Comparison of ENCODE assay signal across 17 mouse cellular contexts in genomic region chr2:27687041-27687440, GRCm38 (mm10). TPM values are rescaled to one million over a fixed set of nuclear protein-coding genes. Genes with fewer than 3 reads are reported as not detected.
DNase-seq lines count a peak whose midpoint lies in the region; ATAC-seq and TF ChIP-seq lines count a peak whose summit lies in the region.
"Had no signal": no experiment of that assay in that cellular context is flagged by ENCODE, and none has a peak within 500 bp of the region (broad histone marks: within the 10 kb centered on the region; RNA-seq: fewer than 3 reads in every experiment).

No protein-coding gene starts in this region.

- H3K79me2 ChIP-seq in heart, adult 2 months (replicated peaks; ENCODE audit: control insufficient read depth, insufficient read depth, low read length), result peaks cover 21% of the 10 kb centered on the region

- no peak for DNase-seq in heart, embryonic 10.5 days (ENCODE audit: low spot score)
- DNase-seq in heart, adult 2 months, result no peak
- DNase-seq in kidney, postnatal 0 days (ENCODE audit: low spot score), result no peak
- peak; percentile 75 for DNase-seq in adipocyte (ENCODE audit: low spot score)
- no peak for DNase-seq in limb, embryonic 14.5 days (ENCODE audit: low spot score)
- DNase-seq: adrenal gland, adult 2 months; cerebellum, adult 2 months; forebrain, postnatal 0 days; heart, postnatal 4 days; lung, postnatal 4 days; thymus, adult 18-20 months had no signal

- TF ChIP-seq EP300 in heart, adult 2 months (IDR thresholded peaks at IDR 0.05; ENCODE audit: insufficient read depth, low read depth, low read length), result no peak

- no peak for TF ChIP-seq CTCF in heart, adult 2 months (IDR thresholded peaks at IDR 0.05)
- peak; percentile 12; the same call in 1 of the 2 replicates for TF ChIP-seq CTCF in kidney, postnatal 0 days (IDR thresholded peaks at IDR 0.05; ENCODE audit: low read depth)

- TF ChIP-seq POLR2A in heart, adult 2 months (IDR thresholded peaks at IDR 0.05; ENCODE audit: insufficient read depth, low read depth, low read length), result no peak
- TF ChIP-seq POLR2A in limb, embryonic 14.5 days (IDR thresholded peaks at IDR 0.05; ENCODE audit: borderline replicate concordance, extremely low read depth, insufficient read depth, insufficient read length), result no peak

- WGBS in heart, embryonic 10.5 days, result 10% methylated on average over 1 of the region's 1 CpGs
- 44% methylated on average over 1 of the region's 1 CpGs for WGBS in heart, adult 2 months
- 70% methylated on average over 1 of the region's 1 CpGs for WGBS in kidney, postnatal 0 days
- 65% methylated on average over 1 of the region's 1 CpGs for WGBS in kidney, embryonic 16.5 days
- 16% methylated on average over 1 of the region's 1 CpGs for WGBS in limb, embryonic 14.5 days

- no peaks in the 10 kb centered on the region for H3K36me3 ChIP-seq in heart, embryonic 10.5 days
- H3K36me3 ChIP-seq in heart, adult 2 months (ENCODE audit: control insufficient read depth, insufficient read depth, low read length), result no peaks in the 10 kb centered on the region
- no peaks in the 10 kb centered on the region for H3K36me3 ChIP-seq in kidney, postnatal 0 days (ENCODE audit: insufficient read depth, low read length)
- no peaks in the 10 kb centered on the region for H3K36me3 ChIP-seq in kidney, embryonic 16.5 days (ENCODE audit: insufficient read depth, low read length)
- no peaks in the 10 kb centered on the region for H3K36me3 ChIP-seq in limb, embryonic 14.5 days (ENCODE audit: control insufficient read depth, insufficient read depth, low read length)
- H3K36me3 ChIP-seq: embryonic facial prominence, embryonic 12.5 days; liver, embryonic 15.5 days had no signal

- no peaks in the 10 kb centered on the region for H3K9me3 ChIP-seq in heart, embryonic 10.5 days
- H3K9me3 ChIP-seq in kidney, postnatal 0 days (replicated peaks; ENCODE audit: low read length), result no peaks in the 10 kb centered on the region
- no peaks in the 10 kb centered on the region for H3K9me3 ChIP-seq in kidney, embryonic 16.5 days (ENCODE audit: low read length)
- no peaks in the 10 kb centered on the region for H3K9me3 ChIP-seq in limb, embryonic 14.5 days (ENCODE audit: control insufficient read depth, low read length)
- H3K9me3 ChIP-seq: embryonic facial prominence, embryonic 12.5 days; liver, embryonic 15.5 days had no signal

- peak overlapping the region; percentile 69; the same call in 1 of the 2 replicates for H3K27ac ChIP-seq in heart, embryonic 10.5 days
- H3K27ac ChIP-seq in heart, adult 2 months, result no peak overlapping the region; the same call in 1 of the 2 replicates
- H3K27ac ChIP-seq in kidney, postnatal 0 days, result no peak overlapping the region
- H3K27ac ChIP-seq in kidney, embryonic 16.5 days (ENCODE audit: low read length), result no peak overlapping the region
- H3K27ac ChIP-seq in limb, embryonic 14.5 days (replicated peaks; ENCODE audit: low read depth, low read length), result 0 out of 2 replicates have a peak overlapping the region, but pooled peaks have one; percentile 26
- H3K27ac ChIP-seq: embryonic facial prominence, embryonic 12.5 days; liver, embryonic 15.5 days had no signal

- intact Hi-C loops in heart, adult 2 months (cut with DNase I), result no loop called here

- H3K9ac ChIP-seq in heart, adult 2 months (ENCODE audit: low read depth, low read length), result no peak overlapping the region
- H3K9ac ChIP-seq in kidney, postnatal 0 days (ENCODE audit: low read depth, low read length), result no peak overlapping the region
- no peak overlapping the region for H3K9ac ChIP-seq in kidney, embryonic 16.5 days (replicated peaks; ENCODE audit: low read length)
- H3K9ac ChIP-seq in limb, embryonic 14.5 days (ENCODE audit: low read depth, low read length, severe bottlenecking), result 0 out of 2 replicates have a peak overlapping the region, but pooled peaks have one; percentile 28
- H3K9ac ChIP-seq: embryonic facial prominence, embryonic 12.5 days; forebrain, postnatal 0 days; liver, embryonic 15.5 days had no signal

- H3K4me3 ChIP-seq in heart, embryonic 10.5 days, result no peak overlapping the region; the same call in 1 of the 2 replicates
- H3K4me3 ChIP-seq in heart, adult 2 months, result no peak overlapping the region
- H3K4me3 ChIP-seq in kidney, postnatal 0 days (replicated peaks; ENCODE audit: low read depth, low read length), result no peak overlapping the region
- no peak overlapping the region for H3K4me3 ChIP-seq in kidney, embryonic 16.5 days (ENCODE audit: low read length)
- H3K4me3 ChIP-seq in limb, embryonic 14.5 days (replicated peaks; ENCODE audit: low read length), result no peak overlapping the region
- H3K4me3 ChIP-seq: embryonic facial prominence, embryonic 12.5 days; liver, embryonic 15.5 days had no signal

- no peak overlapping the region for H3K4me2 ChIP-seq in kidney, postnatal 0 days (ENCODE audit: low read length)
- H3K4me2 ChIP-seq in kidney, embryonic 16.5 days (replicated peaks; ENCODE audit: low read depth, low read length), result no peak overlapping the region
- no peak overlapping the region for H3K4me2 ChIP-seq in limb, embryonic 14.5 days (replicated peaks; ENCODE audit: low read depth, low read length, severe bottlenecking)
- H3K4me2 ChIP-seq: embryonic facial prominence, embryonic 12.5 days; liver, embryonic 15.5 days had no signal

- peaks cover 93% of the 10 kb centered on the region for H3K4me1 ChIP-seq in heart, embryonic 10.5 days
- peaks cover 68% of the 10 kb centered on the region for H3K4me1 ChIP-seq in heart, adult 2 months (ENCODE audit: control insufficient read depth, insufficient read depth, low read length)
- peaks cover 32% of the 10 kb centered on the region for H3K4me1 ChIP-seq in kidney, postnatal 0 days (replicated peaks; ENCODE audit: insufficient read depth, low read length)
- H3K4me1 ChIP-seq in kidney, embryonic 16.5 days (ENCODE audit: insufficient read depth, low read length), result peaks cover 61% of the 10 kb centered on the region
- H3K4me1 ChIP-seq in limb, embryonic 14.5 days (ENCODE audit: control insufficient read depth, insufficient read depth, low read length), result peaks cover 69% of the 10 kb centered on the region

- H3K27me3 ChIP-seq in heart, embryonic 10.5 days (ENCODE audit: insufficient read depth, poor library complexity, severe bottlenecking), result peaks cover 25% of the 10 kb centered on the region; the same call in 1 of the 2 replicates
- H3K27me3 ChIP-seq in heart, adult 2 months (ENCODE audit: control insufficient read depth, insufficient read depth, low read length), result no peaks in the 10 kb centered on the region
- H3K27me3 ChIP-seq in kidney, postnatal 0 days (ENCODE audit: insufficient read depth, low read length), result no peaks in the 10 kb centered on the region
- H3K27me3 ChIP-seq in kidney, embryonic 16.5 days (ENCODE audit: insufficient read depth, low read length), result no peaks in the 10 kb centered on the region
- no peaks in the 10 kb centered on the region for H3K27me3 ChIP-seq in limb, embryonic 14.5 days (ENCODE audit: control insufficient read depth, insufficient read depth, low read length)
- H3K27me3 ChIP-seq: embryonic facial prominence, embryonic 12.5 days; liver, embryonic 15.5 days had no signal

- no peak for ATAC-seq in kidney, postnatal 0 days (replicated peaks; ENCODE audit: low FRiP score, low read depth)
- ATAC-seq in kidney, embryonic 16.5 days (ENCODE audit: low FRiP score, low TSS enrichment), result no peak
- ATAC-seq in limb, embryonic 14.5 days (ENCODE audit: low FRiP score, low read depth), result no peak
- no peak for ATAC-seq in megakaryocyte progenitor cell, adult 5-6 weeks (replicated peaks; ENCODE audit: poor library complexity)
- ATAC-seq in megakaryocyte, adult 5-6 weeks (ENCODE audit: poor library complexity, severe bottlenecking), result no peak
- ATAC-seq: forebrain, postnatal 0 days; hindbrain, embryonic 16.5 days had no signal

RNA-seq across cellular contexts. Expression of gene Rxra, which starts 10.8 kb away (rescaled TPM):
- polyA plus RNA-seq in heart, embryonic 10.5 days (2016; fragmentation: Nextera tagmentation; extraction: Ambion mirVana), result 6.4 and 8.0 TPM in 2 replicates
- 10 to 100 TPM; 45.1 to 52.0 TPM for total RNA-seq in heart, adult 2 months (2021)
- 42.7 and 52.6 TPM in 2 replicates for polyA plus RNA-seq in heart, adult 2 months (2012; rRNA removed)
- 9.4 and 9.6 TPM in 2 replicates for polyA plus RNA-seq in kidney, postnatal 0 days (2015; fragmentation: Nextera tagmentation; extraction: Ambion mirVana)
- 11.0 and 11.6 TPM in 2 replicates for polyA plus RNA-seq in kidney, embryonic 16.5 days (2015; fragmentation: Nextera tagmentation; extraction: Ambion mirVana)
- 56.8 and 80.3 TPM in 2 replicates for polyA plus RNA-seq in limb, embryonic 14.5 days (2012; rRNA removed)
- 13.8 and 17.0 TPM in 2 replicates for polyA plus RNA-seq in limb, embryonic 14.5 days (2014; fragmentation: Nextera tagmentation; extraction: Ambion mirVana)
- total RNA-seq in megakaryocyte progenitor cell, adult 5-6 weeks (2015), result 1.1 and 1.2 TPM in 2 replicates
- total RNA-seq in megakaryocyte progenitor cell, adult 5-6 weeks (2017), result 1.9 and 2.5 TPM in 2 replicates
- total RNA-seq in megakaryocyte, adult 5-6 weeks (2015), result 15.4 and 16.1 TPM in 2 replicates
- total RNA-seq in megakaryocyte, adult 5-6 weeks (2017), result 16.8 and 17.0 TPM in 2 replicates

Comparison
In these comparisons a context has a peak if more than half of its experiments do, and no peak if none do; other contexts are left out.
1. H3K27ac ChIP-seq: peak in heart, embryonic 10.5 days (single experiment) and limb, embryonic 14.5 days (single experiment); none in heart, adult 2 months (single experiment), kidney, postnatal 0 days (single experiment) and kidney, embryonic 16.5 days (single experiment).